Mouse (Mus musculus): ENCODE data around the gene Myo1b.

DNA sequence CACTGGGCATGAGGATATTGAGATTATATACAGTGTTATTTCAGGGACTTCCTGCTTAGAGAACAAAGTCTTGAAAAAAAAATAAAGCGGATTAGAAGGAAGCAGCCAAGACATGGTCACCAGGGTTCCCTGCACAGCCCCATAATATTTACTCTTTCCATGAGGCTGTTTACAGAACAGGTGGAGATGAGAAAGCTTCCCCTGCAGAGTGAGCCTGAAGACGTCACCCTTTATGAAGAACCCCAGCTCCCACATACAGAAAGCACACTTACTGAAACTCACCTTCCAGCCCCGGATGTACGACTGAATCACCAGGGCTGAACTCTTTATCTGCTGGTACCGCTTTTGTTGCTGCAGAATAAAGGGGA, 145.4 kb downstream of the Myo1b start:
- TF ChIP-seq POLR2A (IDR thresholded peaks at IDR 0.05; ENCODE audit: extremely low read depth, insufficient read depth, low read length) (no peak), CTCF (IDR thresholded peaks at IDR 0.05; ENCODE audit: low read depth, low read length) (no peak)

All from liver, adult 2 months (tissue).